Mouse (Mus musculus) spleen, adult 2 months (tissue): ENCODE results near the gene Med19.

Experiments used
- CTCF ChIP-seq: fragments of 200-500 bp; IDR thresholded peaks from 2 replicates; pipeline ENCODE4 v1.5.1; 2011; ENCODE audit warnings: mild to moderate bottlenecking, inconsistent platforms; ENCODE audit not compliant: insufficient read depth, insufficient read length, insufficient replicate concordance; ENCODE audit errors: extremely low read depth
- POLR2A ChIP-seq: fragments of 200-500 bp; IDR thresholded peaks from 2 replicates; pipeline ENCODE4 v1.6.1; 2011; ENCODE audit warnings: low read depth, low read length, inconsistent platforms

- TF ChIP-seq POLR2A (no peak), CTCF (no peak)
Observed at GRCm38 (mm10) chr2:84736312-84737161, 58.3 kb downstream of the Med19 start.
